Mouse (Mus musculus) liver, embryonic 16.5 days (tissue): ENCODE measurements at regions not wholly inside any gene's neighbourhood (a gene's known extent, or its start where the extent isn't known, plus 50 kb on each side); places are given as distances from the start of the nearest gene placed in this dataset.

ENCODE experiments used
- ATAC-seq: fragments of 200-750 bp; cut with Nextera tagmentation; 2 replicates; pipeline ENCODE4 v1.8.0; 2017; ENCODE audit warnings: low read depth, mild to moderate bottlenecking, moderate number of reproducible peaks, moderate library complexity
- H3K27ac ChIP-seq: fragments of 300-500 bp; sonication (generic); 2 replicates; pipeline ENCODE4 v1.5.1; 2014; ENCODE audit warnings: mild to moderate bottlenecking, low read length
- H3K27me3 ChIP-seq: fragments of 300-500 bp; sonication (generic); 2 replicates; pipeline ENCODE4 v1.6.1; 2014; ENCODE audit warnings: low read depth, low read length, mixed read lengths; ENCODE audit not compliant: control insufficient read depth, insufficient read depth
- H3K36me3 ChIP-seq: fragments of 300-500 bp; sonication (generic); 2 replicates; pipeline ENCODE4 v1.6.1; 2014; ENCODE audit warnings: mild to moderate bottlenecking; ENCODE audit not compliant: control insufficient read depth, insufficient read depth
- H3K4me1 ChIP-seq: fragments of 300-500 bp; sonication (generic); 2 replicates; pipeline ENCODE4 v1.6.1; 2014; ENCODE audit warnings: low read depth, low read length, mixed read lengths; ENCODE audit not compliant: control insufficient read depth
- H3K4me2 ChIP-seq: fragments of 300-500 bp; sonication (generic); 2 replicates; pipeline ENCODE4 v1.6.1; 2014; ENCODE audit warnings: low read depth, low read length, mixed read lengths
- H3K4me3 ChIP-seq: fragments of 300-500 bp; sonication (generic); 2 replicates; pipeline ENCODE4 v1.5.1; 2014; ENCODE audit warnings: low read depth, mild to moderate bottlenecking, low read length
- H3K9ac ChIP-seq: fragments of 300-500 bp; sonication (generic); 2 replicates; pipeline ENCODE4 v1.6.1; 2014; ENCODE audit warnings: low read depth, low read length
- H3K9me3 ChIP-seq: fragments of 300-500 bp; sonication (generic); replicated peaks from 2 replicates; pipeline ENCODE4 v1.6.1; 2016; ENCODE audit warnings: low read length; ENCODE audit not compliant: control insufficient read depth
- WGBS: fragments of 180-500 bp; shearing (Covaris S2); extraction: QIAGEN DNeasy Blood & Tissue Kit; methylation state at CpG from one replicate; pipeline ENCODE4 v1.1.7; 2014; ENCODE audit not compliant: insufficient replicate concordance; 5-methylcytosine and 5-hydroxymethylcytosine counted together

DNA sequence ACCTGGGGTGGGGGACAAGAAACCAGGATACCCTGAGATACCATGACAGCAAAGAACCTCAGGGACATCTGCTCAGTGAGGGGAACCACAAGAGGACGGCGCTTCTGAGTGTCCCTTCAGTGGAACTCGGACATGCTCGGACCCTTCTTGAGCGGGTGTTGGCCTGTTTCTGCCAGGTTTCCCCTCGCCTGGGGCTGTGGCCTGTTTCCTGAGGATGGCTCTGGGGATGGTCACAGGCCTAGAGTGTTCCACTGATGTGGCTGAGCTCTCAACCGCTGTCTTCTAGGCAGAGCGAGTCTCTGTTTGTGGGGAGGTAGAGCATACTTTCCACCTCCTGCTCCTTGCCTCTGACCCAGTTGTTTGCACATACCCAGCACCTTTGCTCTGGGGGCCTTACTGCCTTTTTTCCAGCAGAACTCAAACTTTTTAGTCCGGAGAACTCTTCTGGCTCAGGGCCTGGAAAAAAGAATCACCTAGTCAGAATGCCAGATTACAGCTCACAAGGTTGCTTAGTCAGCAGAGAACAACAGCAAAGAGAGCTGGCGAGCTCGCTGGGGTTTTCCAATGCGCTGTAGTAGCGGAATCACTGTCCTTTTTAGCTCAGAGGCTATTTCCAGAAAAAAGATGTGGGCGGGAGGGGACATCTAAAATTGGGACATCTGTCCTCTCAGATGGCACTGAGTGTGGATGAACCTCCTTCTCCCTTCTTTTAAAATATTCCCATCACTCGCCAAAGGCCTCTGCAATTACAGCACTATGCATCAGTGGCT lies 65.3 kb downstream of the Med10 start:
- no peak overlapping the region for H3K4me2 ChIP-seq
- no peaks in the 10 kb centered on the region for H3K4me1 ChIP-seq
- no peak overlapping the region for H3K9ac ChIP-seq
- no peaks in the 10 kb centered on the region for H3K36me3 ChIP-seq
- ATAC-seq: no peak
- no peaks in the 10 kb centered on the region for H3K9me3 ChIP-seq
- WGBS: 61% methylated on average over 15 of the region's 15 CpGs
- no peak overlapping the region for H3K4me3 ChIP-seq
- H3K27ac ChIP-seq: no peak overlapping the region
- H3K27me3 ChIP-seq: no peaks in the 10 kb centered on the region

DNA sequence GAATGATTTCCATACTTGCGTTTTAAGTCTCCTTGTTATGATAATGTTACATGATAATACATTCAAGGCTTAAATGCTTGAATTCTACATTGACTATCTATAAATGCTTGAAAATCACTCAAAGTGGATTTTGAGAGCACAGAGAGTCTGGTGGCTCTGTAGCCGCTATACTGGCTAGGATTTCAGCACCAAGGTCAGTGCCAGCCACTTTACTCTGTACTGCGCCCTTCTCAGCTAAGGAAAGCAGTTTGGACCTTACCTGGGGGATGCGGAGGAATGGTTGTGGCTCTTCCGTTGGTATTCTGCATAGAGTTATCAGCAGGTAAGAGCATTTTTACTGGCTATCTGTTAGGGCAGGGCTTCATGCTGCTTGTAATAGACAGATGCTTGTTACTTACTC lies 94.3 kb downstream of the Med10 start:
- ATAC-seq: no peak
- H3K4me3 ChIP-seq: no peak overlapping the region
- H3K27ac ChIP-seq: no peak overlapping the region
- H3K4me1 ChIP-seq: no peaks in the 10 kb centered on the region
- no peak overlapping the region for H3K9ac ChIP-seq
- WGBS: 21% methylated on average over 5 of the region's 5 CpGs
- H3K4me2 ChIP-seq: no peak overlapping the region
- no peaks in the 10 kb centered on the region for H3K27me3 ChIP-seq
- H3K36me3 ChIP-seq: no peaks in the 10 kb centered on the region
- H3K9me3 ChIP-seq: no peaks in the 10 kb centered on the region

DNA sequence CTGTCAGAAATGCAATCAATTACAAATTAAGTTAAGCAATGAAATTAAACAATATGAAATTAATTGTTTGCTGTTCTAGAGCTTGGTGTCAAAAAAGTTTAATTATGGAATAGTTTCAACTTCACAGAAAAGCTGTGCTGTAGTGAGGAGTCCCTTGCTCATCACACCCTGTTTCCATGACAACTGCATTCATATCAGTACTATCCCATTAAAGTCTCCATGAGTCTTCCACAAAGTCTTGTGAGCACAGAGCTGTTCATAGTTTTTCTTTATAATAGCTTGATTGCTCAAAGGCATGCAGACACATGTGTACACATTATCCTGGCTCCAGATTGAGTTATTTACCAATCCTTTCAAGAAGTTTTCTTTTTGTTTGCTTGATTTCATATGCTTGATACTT lies 98.9 kb downstream of the Med10 start:
- ATAC-seq: no peak
- H3K4me2 ChIP-seq: no peak overlapping the region
- H3K27me3 ChIP-seq: no peaks in the 10 kb centered on the region
- H3K9ac ChIP-seq: no peak overlapping the region
- no peaks in the 10 kb centered on the region for H3K9me3 ChIP-seq
- H3K27ac ChIP-seq: no peak overlapping the region
- no peak overlapping the region for H3K4me3 ChIP-seq
- H3K36me3 ChIP-seq: no peaks in the 10 kb centered on the region
- H3K4me1 ChIP-seq: no peaks in the 10 kb centered on the region

DNA sequence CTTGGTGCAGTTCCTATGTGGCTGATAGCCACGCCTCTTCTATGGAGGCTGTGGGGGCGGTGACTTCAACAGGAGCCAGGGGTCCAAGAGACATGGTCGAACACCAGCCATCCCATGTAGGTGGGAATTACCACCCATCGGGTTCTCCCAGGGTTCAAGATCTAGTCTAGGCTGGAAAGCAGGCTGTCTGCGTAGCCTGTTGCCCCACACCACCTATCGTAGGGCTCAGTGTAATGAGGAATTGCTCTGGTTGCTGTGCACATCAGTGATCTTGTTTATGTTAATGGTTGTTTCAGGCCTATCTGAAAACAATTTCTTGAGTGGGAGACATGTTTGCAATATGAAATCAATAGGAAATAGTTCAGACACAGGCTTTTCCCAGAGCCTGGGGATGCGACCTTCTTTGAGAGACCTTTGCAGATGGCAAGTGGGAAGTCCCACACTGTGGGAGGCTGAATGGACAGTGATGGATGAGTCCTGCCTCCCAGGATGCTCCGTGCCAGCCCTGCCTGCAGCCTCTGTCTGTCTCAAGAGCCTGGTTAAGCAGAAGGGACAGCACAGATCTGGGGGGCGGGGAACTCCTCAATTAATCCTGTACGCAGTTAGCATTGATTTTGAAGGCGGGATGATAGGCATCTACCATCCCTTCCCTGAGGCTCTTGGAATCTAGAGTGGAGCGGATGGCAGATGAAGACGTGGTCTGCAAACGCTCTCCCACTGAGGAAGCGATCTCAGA lies 104.8 kb downstream of the Med10 start:
- H3K4me2 ChIP-seq: no peak overlapping the region
- H3K9ac ChIP-seq: no peak overlapping the region
- no peak overlapping the region for H3K4me3 ChIP-seq
- H3K27ac ChIP-seq: no peak overlapping the region
- H3K9me3 ChIP-seq: no peaks in the 10 kb centered on the region
- H3K36me3 ChIP-seq: no peaks in the 10 kb centered on the region
- H3K4me1 ChIP-seq: no peaks in the 10 kb centered on the region
- ATAC-seq: no peak
- 62% methylated on average over 15 of the region's 15 CpGs for WGBS
- H3K27me3 ChIP-seq: no peaks in the 10 kb centered on the region

DNA sequence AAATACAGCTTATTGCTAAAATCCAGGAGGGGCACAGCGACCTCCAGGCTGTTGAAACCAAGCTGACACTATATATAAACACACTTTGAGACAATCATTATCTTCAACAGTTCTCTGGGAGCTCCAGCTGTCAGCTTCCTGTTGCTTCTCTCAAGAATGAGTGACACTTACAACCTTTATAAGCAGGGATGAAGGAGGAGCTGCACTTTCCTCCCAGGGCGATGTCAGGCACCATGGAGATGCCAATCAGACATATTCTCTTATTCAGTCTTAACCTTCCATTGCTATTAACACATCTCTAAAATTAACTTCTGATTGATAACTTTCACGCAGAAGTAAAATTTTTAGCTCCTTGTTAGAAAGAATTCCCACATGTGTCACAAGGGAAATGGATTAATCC lies 113.6 kb downstream of the Med10 start:
- Histone ChIP-seq H3K27ac (no peak overlapping the region), H3K27me3 (no peaks in the 10 kb centered on the region), H3K9ac (no peak overlapping the region), H3K4me3 (no peak overlapping the region), H3K4me1 (no peaks in the 10 kb centered on the region), H3K9me3 (no peaks in the 10 kb centered on the region), H3K36me3 (no peaks in the 10 kb centered on the region), H3K4me2 (no peak overlapping the region)
- ATAC-seq: no peak
- 44% methylated on average over 3 of the region's 3 CpGs for WGBS

DNA sequence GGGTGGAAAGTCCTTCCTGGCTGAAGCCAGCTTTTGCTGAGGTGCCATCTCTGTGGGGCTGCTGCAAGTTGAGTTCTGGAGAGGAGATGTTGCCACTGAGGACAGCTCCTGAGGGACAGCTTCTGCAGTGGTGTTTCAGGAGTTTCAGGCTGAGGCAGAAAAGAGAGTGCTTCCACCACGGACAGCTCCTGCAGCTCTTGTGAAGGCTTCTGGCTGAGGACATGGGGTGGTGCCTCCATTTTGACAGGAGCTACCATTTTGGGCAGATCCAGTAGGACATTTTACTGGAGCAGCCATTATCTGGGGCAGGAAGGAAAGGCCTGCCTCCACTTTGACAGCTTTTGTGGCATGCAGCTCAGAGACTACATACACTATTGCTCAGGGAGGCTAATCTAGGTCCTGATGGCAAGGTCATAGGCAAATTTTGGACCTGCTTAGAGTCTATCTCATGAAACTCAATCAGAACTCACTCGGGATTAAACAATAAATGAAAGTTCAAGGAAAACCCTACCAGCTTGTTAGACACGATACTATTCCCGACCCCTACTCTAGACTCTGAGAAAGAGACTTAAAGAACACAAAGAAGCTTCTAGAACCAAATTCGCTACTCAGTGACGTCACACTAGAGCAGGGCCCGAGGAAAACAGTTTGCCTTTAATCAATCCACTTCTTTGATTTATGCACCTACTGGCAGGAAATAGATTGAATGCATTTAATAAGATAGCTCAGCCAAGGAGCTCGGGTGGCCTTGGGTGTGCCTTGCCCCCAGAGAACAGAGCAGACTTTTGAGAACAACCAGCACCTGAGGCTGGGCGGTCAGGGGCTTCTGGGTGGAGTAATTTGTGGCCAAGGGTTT lies 130.7 kb downstream of the Med10 start:
- Histone ChIP-seq H3K9me3 (no peaks in the 10 kb centered on the region), H3K4me3 (no peak overlapping the region), H3K4me1 (no peaks in the 10 kb centered on the region), H3K4me2 (no peak overlapping the region), H3K36me3 (no peaks in the 10 kb centered on the region), H3K9ac (no peak overlapping the region), H3K27me3 (no peaks in the 10 kb centered on the region), H3K27ac (no peak overlapping the region)
- no peak for ATAC-seq
- 57% methylated on average over 9 of the region's 9 CpGs for WGBS

DNA sequence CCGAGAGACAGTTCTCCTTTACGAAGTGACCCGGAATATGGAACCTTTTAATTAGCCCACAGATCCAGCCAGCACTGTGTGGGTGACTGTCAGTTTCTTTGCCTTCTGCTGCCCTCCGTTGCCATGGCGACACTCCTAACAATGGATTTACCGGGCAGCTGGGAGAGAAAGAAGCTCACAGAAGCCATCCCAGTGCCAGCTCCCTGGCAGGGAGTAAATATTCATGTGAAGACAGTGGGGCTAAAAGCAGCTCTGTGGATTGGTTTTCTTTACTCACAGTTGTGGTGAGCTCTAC lies 131.3 kb downstream of the Med10 start:
- ATAC-seq: no peak
- H3K4me2 ChIP-seq: no peak overlapping the region
- WGBS: 62% methylated on average over 6 of the region's 6 CpGs
- no peaks in the 10 kb centered on the region for H3K4me1 ChIP-seq
- H3K36me3 ChIP-seq: no peaks in the 10 kb centered on the region
- no peaks in the 10 kb centered on the region for H3K27me3 ChIP-seq
- no peak overlapping the region for H3K9ac ChIP-seq
- H3K9me3 ChIP-seq: no peaks in the 10 kb centered on the region
- H3K27ac ChIP-seq: no peak overlapping the region
- H3K4me3 ChIP-seq: no peak overlapping the region

DNA sequence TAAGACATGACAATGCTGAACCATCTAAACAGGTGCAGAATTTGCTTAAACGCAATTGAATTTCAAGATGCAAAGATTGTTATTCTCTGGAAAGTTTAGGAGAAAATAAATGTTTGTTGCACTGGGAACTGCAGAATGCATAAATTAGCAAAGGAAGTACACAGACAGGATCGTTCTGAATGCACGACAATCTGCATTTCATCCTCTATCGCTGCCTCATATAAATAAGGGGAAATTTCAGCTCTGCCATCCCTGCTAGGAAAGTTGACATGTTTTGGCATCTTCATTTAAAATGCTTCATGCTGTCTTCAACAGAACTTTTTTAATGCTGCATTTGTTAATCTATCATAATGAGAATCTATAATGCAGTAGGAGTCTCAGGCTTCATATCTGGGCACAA lies 137.6 kb downstream of the Med10 start:
- 73% methylated on average over 4 of the region's 4 CpGs for WGBS
- ATAC-seq: no peak
- Histone ChIP-seq H3K9me3 (no peaks in the 10 kb centered on the region), H3K4me3 (no peak overlapping the region), H3K36me3 (no peaks in the 10 kb centered on the region), H3K4me1 (no peaks in the 10 kb centered on the region), H3K27me3 (no peaks in the 10 kb centered on the region), H3K27ac (no peak overlapping the region), H3K4me2 (no peak overlapping the region), H3K9ac (no peak overlapping the region)

DNA sequence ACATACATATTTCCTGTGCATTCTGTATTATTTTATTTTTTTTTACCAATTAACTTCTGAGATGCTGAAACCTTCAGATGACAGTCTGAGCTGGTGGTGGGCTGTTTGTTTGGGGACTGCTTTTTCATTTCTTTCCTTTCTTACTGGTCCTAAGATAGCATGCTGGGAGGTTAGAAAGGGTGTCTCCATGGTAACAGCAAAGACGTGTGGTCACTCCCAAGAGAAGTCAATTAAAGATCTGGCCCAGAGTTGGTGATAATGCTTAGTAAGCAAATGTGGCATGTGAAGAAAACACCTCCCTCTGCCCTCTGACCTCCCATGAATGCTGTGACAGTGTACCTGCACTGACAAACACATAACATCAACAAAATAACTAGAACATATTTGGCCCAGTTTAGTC lies 142.5 kb downstream of the Med10 start:
- Histone ChIP-seq H3K36me3 (no peaks in the 10 kb centered on the region), H3K9me3 (no peaks in the 10 kb centered on the region), H3K27me3 (no peaks in the 10 kb centered on the region), H3K9ac (no peak overlapping the region), H3K27ac (no peak overlapping the region), H3K4me3 (no peak overlapping the region), H3K4me1 (no peaks in the 10 kb centered on the region), H3K4me2 (no peak overlapping the region)
- no peak for ATAC-seq
- WGBS: 16% methylated on average over 1 of the region's 1 CpGs
